Mouse (Mus musculus) cerebellum, postnatal 14 days (tissue): Measurements from ENCODE around the gene Fignl2.
"Not testable (repeated sequence)": the region's sequence is repeated elsewhere in the genome, so short reads cannot be mapped to it uniquely, and the experiment has no call there.

Source experiments
- DNase-seq, 2 experiments: peaks; one replicate each; pipeline ENCODE4 v3.0.0; 2021; ENCODE audit warnings: mixed read lengths in 2 of 2

Fignl2 gene

DNA sequence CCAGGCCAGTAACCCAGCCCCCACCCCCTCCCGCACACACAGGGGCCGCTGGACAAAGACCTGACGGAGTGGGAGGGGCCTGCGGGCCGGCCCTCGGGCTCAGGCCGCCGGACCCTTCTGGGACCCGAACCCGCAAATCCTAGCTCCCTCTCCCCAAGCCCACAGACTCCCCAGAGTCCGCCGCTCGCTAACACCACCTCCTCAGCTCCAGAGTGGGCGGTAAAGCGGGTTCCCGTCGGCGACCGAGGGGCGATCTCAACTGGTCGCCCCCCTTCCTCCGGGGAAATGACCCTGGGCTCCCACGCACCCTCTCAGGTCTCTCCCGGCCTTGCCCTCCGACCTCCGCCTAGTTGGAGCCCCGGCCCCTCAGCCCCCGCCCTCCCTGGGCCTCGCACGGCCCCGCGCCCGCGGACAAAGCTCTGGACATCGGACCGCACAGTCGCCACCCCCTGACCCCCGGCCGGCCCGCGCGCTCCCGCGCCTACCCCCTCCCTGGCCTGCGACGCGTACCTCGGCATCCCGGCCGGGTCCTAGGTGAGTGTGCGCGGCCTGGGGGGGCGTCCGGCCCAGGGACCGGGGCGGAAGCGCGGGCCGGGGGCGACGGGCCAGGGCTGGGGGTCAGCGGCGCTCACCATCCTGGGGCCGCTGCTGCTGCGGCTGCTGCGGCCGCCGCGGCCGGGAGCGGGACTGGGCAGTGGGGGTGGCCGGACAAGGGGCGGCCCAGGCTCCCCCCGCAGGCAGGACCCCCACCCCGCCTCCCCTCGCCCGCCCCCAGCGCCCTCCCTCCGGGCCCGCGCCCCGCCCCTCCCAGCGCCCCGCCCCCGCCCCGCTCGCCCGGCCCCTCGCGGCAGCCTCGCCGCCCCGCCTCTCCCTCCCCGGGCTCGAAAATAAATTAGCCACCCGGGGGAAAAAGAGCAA, at the start of gene Fignl2:
Gene Fignl2 (minus strand): TSS at position 755 of the 918 bp plus-strand sequence.
- no peak for DNase-seq

DNA sequence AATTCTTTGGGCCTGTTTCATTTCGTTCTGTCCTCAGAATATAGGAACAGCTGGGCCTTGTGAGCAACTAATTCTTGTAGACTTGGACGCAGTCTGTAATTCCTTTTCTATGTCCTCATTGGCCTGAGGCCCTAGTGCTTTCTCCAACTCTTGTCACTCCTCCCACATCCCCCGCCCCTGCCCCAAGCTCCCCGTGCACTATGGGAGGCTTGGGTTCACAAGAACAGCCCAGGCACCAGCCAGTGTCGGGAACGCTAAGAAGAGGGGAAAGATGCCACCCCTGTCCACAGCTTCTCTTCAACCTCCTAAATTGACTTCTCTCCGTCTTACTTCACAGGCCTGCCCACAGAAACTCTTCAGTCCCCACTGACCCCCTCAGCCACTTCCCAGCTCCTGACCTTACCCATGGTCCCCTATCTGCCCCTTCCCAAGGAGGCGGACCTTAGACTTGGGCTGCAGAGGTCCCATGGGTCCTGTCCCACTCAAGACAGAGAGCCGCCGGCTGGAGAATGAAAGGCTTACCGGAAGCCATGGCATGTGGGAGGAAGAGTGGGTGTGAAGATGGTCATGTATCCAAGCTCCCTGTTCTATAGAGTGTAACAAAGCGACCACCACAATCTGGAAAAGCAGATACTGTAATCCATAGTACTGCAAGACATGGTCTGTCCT, 48.6 kb upstream of the Fignl2 start:
- DNase-seq: no peak

DNA sequence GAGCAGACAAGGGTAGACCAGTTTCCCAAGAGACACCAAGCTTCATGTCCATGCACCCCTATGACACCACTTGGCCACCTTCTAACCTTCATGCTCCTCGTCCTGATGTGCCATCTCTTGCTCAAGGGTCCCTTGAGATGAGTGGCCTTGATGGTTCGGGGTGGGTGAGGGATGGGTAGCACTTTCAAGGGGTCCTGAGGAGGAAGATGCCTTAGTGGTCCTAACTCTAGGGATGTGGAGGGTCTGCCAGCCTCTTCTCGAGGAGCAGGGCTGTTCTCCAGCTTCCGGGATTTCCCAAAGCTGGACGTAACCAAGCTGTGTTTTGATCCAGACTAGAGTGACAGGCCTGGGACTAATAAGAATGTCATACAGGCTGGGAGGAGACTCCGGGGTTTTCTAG, 47.2 kb upstream of the Fignl2 start:
- no peak for DNase-seq

DNA sequence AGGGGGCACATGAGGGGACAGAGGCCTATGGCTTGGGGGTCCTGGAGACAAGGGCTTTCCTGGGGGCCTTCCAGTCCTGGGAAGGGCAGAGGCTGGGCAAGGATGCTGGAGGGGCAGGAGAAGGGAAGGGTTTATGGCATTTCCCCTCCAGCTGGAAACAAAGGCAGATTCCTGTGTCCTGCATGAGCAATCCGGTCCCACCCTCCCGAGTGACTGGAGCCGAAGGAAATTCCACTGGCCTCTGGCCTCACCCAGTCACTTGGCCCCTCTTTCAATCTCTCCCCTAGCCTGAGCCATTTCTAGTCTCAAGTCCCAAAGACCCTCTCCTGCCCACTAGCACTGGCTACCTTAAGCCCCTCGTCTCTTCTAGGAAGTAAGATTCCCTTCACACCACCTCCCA, 44.8 kb upstream of the Fignl2 start:
- no peak for DNase-seq

GRCm38 (mm10) chr15:101122290-101122589, 43.9 kb upstream of the Fignl2 start:
- no peak for DNase-seq

- DNase-seq: no peak
Measured at GRCm38 (mm10) chr15:101121411-101122289, 43.3 kb upstream of the Fignl2 start.

- peak; percentile 34 to 40 for DNase-seq
Measured at GRCm38 (mm10) chr15:101118399-101119125, 40.2 kb upstream of the Fignl2 start.

GRCm38 (mm10) chr15:101115511-101116110, 37.2 kb upstream of the Fignl2 start, which contains the start of gene Ankrd33:
TSS of gene Ankrd33 (plus strand) at chr15:101115755.
- no peak for DNase-seq

- DNase-seq: not testable (repeated sequence)
Measured at GRCm38 (mm10) chr15:101113778-101114177, 35.4 kb upstream of the Fignl2 start.

GRCm38 (mm10) chr15:101113176-101113575, 34.8 kb upstream of the Fignl2 start:
- DNase-seq: no peak

- DNase-seq: peak in 1 of 2 experiments; percentile 16
Measured at GRCm38 (mm10) chr15:101107906-101108671, 29.7 kb upstream of the Fignl2 start.

GRCm38 (mm10) chr15:101106011-101106410, 27.6 kb upstream of the Fignl2 start:
- no peak for DNase-seq

- DNase-seq: peak; percentile 88 to 91
Measured at GRCm38 (mm10) chr15:101105496-101105994, 27.2 kb upstream of the Fignl2 start.

GRCm38 (mm10) chr15:101103605-101104304, 25.4 kb upstream of the Fignl2 start:
- no peak for DNase-seq

- no peak for DNase-seq
Measured at GRCm38 (mm10) chr15:101100996-101101395, 22.6 kb upstream of the Fignl2 start.

GRCm38 (mm10) chr15:101097985-101098651, 19.8 kb upstream of the Fignl2 start:
- DNase-seq: peak; percentile 80 to 85

GRCm38 (mm10) chr15:101095392-101095791, 17.0 kb upstream of the Fignl2 start:
- DNase-seq: no peak

- DNase-seq: no peak
Measured at GRCm38 (mm10) chr15:101094979-101095378, 16.6 kb upstream of the Fignl2 start.

GRCm38 (mm10) chr15:101093988-101094387, 15.6 kb upstream of the Fignl2 start:
- DNase-seq: no peak
